Mouse (Mus musculus): ENCODE measurements around the gene Adgrl1. TPM values are rescaled to one million over a fixed set of nuclear protein-coding genes. Genes with fewer than 3 reads are reported as not detected.

The Adgrl1 gene
- polyA plus RNA-seq (2012; rRNA removed), result 54.3 and 64.0 TPM in 2 replicates

- TF ChIP-seq CTCF (IDR thresholded peaks at IDR 0.05; ENCODE audit: control insufficient read depth, insufficient read depth, insufficient replicate concordance, low read depth, low read length) (no peak), POLR2A (IDR thresholded peaks at IDR 0.05; ENCODE audit: control insufficient read depth, low read depth, low read length) (peak; percentile 57; the same call in 1 of the 2 replicates)
- H3K4me3 ChIP-seq (ENCODE audit: control insufficient read depth, low read depth, low read length), result peak within 1 kb of the TSS; percentile 87
- peak within 1 kb of the TSS; percentile 75 for H3K27ac ChIP-seq (ENCODE audit: control insufficient read depth, insufficient read depth, low read depth, low read length)
- H3K4me1 ChIP-seq (ENCODE audit: control insufficient read depth, insufficient read depth, low read length), result peaks cover 28% of the 10 kb centered on the region
- H3K27me3 ChIP-seq (ENCODE audit: control insufficient read depth, insufficient read depth, low read length), result no peaks in the 10 kb centered on the region
- no peaks in the 10 kb centered on the region for H3K36me3 ChIP-seq (ENCODE audit: control insufficient read depth, insufficient read depth, low read length)
Observed at GRCm38 (mm10) chr8:83899363-83900252, at the start of gene Adgrl1. Gene Adgrl1, plus strand, starts transcription at chr8:83900105.

- Histone ChIP-seq H3K4me1 (ENCODE audit: control insufficient read depth, insufficient read depth, low read length) (no peaks in the 10 kb centered on the region; the same call in 1 of the 2 replicates), H3K27ac (ENCODE audit: control insufficient read depth, insufficient read depth, low read depth, low read length) (no peak overlapping the region), H3K36me3 (ENCODE audit: control insufficient read depth, insufficient read depth, low read length) (no peaks in the 10 kb centered on the region), H3K4me3 (ENCODE audit: control insufficient read depth, low read depth, low read length) (no peak overlapping the region), H3K27me3 (ENCODE audit: control insufficient read depth, insufficient read depth, low read length) (no peaks in the 10 kb centered on the region)
- TF ChIP-seq CTCF (IDR thresholded peaks at IDR 0.05; ENCODE audit: control insufficient read depth, insufficient read depth, insufficient replicate concordance, low read depth, low read length) (no peak), POLR2A (IDR thresholded peaks at IDR 0.05; ENCODE audit: control insufficient read depth, low read depth, low read length) (no peak)
Observed at GRCm38 (mm10) chr8:83852329-83852728, 47.6 kb upstream of the Adgrl1 start.

DNA sequence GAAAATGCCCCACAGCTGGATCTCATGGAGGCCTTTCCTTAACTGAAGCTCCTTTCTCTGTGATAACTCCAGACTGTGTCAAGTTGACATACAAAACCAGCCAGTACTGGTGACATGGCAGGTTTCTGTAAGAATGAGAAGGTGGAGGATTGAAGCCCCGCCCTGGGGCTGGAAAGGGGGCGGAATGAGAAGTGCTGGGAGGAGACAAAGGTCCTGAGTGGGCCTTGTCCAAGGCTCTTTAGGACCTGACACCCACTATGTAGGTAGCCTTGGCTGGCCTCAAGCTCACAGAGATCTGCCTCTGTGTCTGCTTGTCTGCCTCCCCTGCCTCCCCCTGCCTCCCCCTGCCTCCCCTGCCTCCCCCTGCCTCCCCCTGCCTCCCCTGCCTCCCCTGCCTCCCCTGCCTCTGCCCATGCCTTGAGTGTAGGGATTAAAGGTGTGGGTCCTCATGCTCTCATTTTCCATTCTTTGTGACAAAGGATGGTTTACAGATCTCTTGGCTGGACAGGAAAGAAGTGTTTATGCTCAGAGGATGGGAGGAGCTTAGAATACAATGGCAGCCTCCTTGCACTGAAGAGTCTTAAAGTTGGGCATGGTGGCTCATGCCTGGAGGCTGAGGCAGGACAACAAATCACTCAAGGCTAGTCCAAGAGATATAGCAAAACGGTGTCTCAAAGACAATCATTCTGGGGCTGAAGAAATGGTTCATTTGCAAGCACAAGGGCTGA is 46.4 kb upstream of the Adgrl1 start:
- TF ChIP-seq POLR2A (IDR thresholded peaks at IDR 0.05; ENCODE audit: control insufficient read depth, low read depth, low read length) (no peak), CTCF (IDR thresholded peaks at IDR 0.05; ENCODE audit: control insufficient read depth, insufficient read depth, insufficient replicate concordance, low read depth, low read length) (no peak)

GRCm38 (mm10) chr8:83856486-83857065 is 43.3 kb upstream of the Adgrl1 start:
- Histone ChIP-seq H3K27me3 (ENCODE audit: control insufficient read depth, insufficient read depth, low read length) (no peaks in the 10 kb centered on the region), H3K4me3 (ENCODE audit: control insufficient read depth, low read depth, low read length) (no peak overlapping the region), H3K4me1 (ENCODE audit: control insufficient read depth, insufficient read depth, low read length) (no peaks in the 10 kb centered on the region; the same call in 1 of the 2 replicates), H3K36me3 (ENCODE audit: control insufficient read depth, insufficient read depth, low read length) (no peaks in the 10 kb centered on the region), H3K27ac (ENCODE audit: control insufficient read depth, insufficient read depth, low read depth, low read length) (no peak overlapping the region)
- TF ChIP-seq POLR2A (IDR thresholded peaks at IDR 0.05; ENCODE audit: control insufficient read depth, low read depth, low read length) (no peak), CTCF (IDR thresholded peaks at IDR 0.05; ENCODE audit: control insufficient read depth, insufficient read depth, insufficient replicate concordance, low read depth, low read length) (no peak)

More for the DNA sequence above, 46.4 kb upstream of the Adgrl1 start:
- H3K27ac ChIP-seq (ENCODE audit: control insufficient read depth, insufficient read depth, low read depth, low read length), result no peak overlapping the region
- H3K4me1 ChIP-seq (ENCODE audit: control insufficient read depth, insufficient read depth, low read length), result no peaks in the 10 kb centered on the region; the same call in 1 of the 2 replicates
- H3K36me3 ChIP-seq (ENCODE audit: control insufficient read depth, insufficient read depth, low read length), result no peaks in the 10 kb centered on the region
- no peaks in the 10 kb centered on the region for H3K27me3 ChIP-seq (ENCODE audit: control insufficient read depth, insufficient read depth, low read length)
- no peak overlapping the region for H3K4me3 ChIP-seq (ENCODE audit: control insufficient read depth, low read depth, low read length)

DNA sequence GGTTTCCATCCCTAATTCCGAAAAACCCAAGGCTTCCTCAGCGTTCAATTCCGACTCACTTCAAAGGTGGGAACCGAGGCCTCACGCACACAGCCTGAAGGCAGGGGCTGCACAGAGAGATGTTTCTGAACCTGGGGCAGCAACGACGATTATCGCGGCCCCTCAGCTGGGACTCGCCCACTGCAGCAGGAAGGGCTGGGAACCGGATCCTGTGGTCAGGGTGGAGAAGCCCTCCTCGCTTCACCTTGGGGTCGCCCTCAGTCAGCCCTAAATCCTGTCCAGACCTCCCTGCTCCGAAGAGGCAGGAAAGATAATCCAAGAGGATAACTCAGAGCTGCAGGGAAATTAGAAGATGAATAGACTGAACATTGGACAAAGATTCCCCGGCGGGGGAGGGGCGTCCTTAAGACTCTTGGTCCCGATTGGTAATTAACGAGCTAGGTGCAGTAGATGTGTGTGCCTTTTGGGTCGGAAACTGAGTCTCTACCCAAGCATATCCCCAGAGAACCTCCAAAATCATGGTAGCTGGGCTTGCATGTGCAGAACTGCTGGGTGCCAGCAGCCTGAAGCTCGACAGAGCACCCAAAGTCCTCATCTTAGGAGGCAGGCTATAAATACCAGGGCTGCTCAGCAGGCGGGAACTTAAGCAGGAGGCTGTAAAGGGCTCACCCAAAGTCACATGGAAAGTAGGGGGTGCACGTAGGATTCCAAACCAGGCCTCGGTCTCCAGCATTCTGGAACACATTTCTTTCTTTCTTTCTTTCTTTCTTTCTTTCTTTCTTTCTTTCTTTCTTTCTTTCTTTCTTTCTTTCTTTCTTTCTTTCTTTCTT is 37.3 kb upstream of the Adgrl1 start:
- peaks cover 6% of the 10 kb centered on the region for H3K4me1 ChIP-seq (ENCODE audit: control insufficient read depth, insufficient read depth, low read length)
- no peaks in the 10 kb centered on the region for H3K36me3 ChIP-seq (ENCODE audit: control insufficient read depth, insufficient read depth, low read length)
- no peaks in the 10 kb centered on the region for H3K27me3 ChIP-seq (ENCODE audit: control insufficient read depth, insufficient read depth, low read length)
- no peak overlapping the region for H3K27ac ChIP-seq (ENCODE audit: control insufficient read depth, insufficient read depth, low read depth, low read length)
- peak overlapping the region; percentile 0 for H3K4me3 ChIP-seq (ENCODE audit: control insufficient read depth, low read depth, low read length)
- no peak for TF ChIP-seq POLR2A (IDR thresholded peaks at IDR 0.05; ENCODE audit: control insufficient read depth, low read depth, low read length)

- H3K27me3 ChIP-seq (ENCODE audit: control insufficient read depth, insufficient read depth, low read length), result peaks cover 3% of the 10 kb centered on the region; the same call in 1 of the 2 replicates
- H3K27ac ChIP-seq (ENCODE audit: control insufficient read depth, insufficient read depth, low read depth, low read length), result no peak overlapping the region
- peak overlapping the region; percentile 75 for H3K4me3 ChIP-seq (ENCODE audit: control insufficient read depth, low read depth, low read length)
- H3K36me3 ChIP-seq (ENCODE audit: control insufficient read depth, insufficient read depth, low read length), result no peaks in the 10 kb centered on the region
- H3K4me1 ChIP-seq (ENCODE audit: control insufficient read depth, insufficient read depth, low read length), result peaks cover 11% of the 10 kb centered on the region
- TF ChIP-seq CTCF (IDR thresholded peaks at IDR 0.05; ENCODE audit: control insufficient read depth, insufficient read depth, insufficient replicate concordance, low read depth, low read length) (no peak), POLR2A (IDR thresholded peaks at IDR 0.05; ENCODE audit: control insufficient read depth, low read depth, low read length) (no peak)
Observed at GRCm38 (mm10) chr8:83874881-83875655, 24.8 kb upstream of the Adgrl1 start.
